Mouse (Mus musculus) neural tube, embryonic 12.5 days (tissue): ENCODE measurements around the gene Pdyn. TPM values are rescaled to one million over a fixed set of nuclear protein-coding genes. Genes with fewer than 3 reads are reported as not detected.
A peak's percentile ranks its signal among the peaks of the same experiment; 100 is the strongest.

Experiments used
- ATAC-seq: fragments of 200-750 bp; cut with Nextera tagmentation; 2 replicates; pipeline ENCODE4 v1.8.0; 2017; ENCODE audit warnings: low read depth, mild to moderate bottlenecking, moderate TSS enrichment, moderate library complexity; ENCODE audit not compliant: low FRiP score
- H3K27ac ChIP-seq: fragments of 300-500 bp; sonication (generic); 2 replicates; pipeline ENCODE4 v1.5.1; 2016
- H3K27me3 ChIP-seq: fragments of 300-500 bp; sonication (generic); replicated peaks from 2 replicates; pipeline ENCODE4 v1.6.1; 2016; ENCODE audit warnings: mild to moderate bottlenecking
- H3K36me3 ChIP-seq: fragments of 300-500 bp; sonication (generic); 2 replicates; pipeline ENCODE4 v1.6.1; 2016; ENCODE audit warnings: mild to moderate bottlenecking
- H3K4me1 ChIP-seq: fragments of 300-500 bp; sonication (generic); 2 replicates; pipeline ENCODE4 v1.6.1; 2016
- H3K4me2 ChIP-seq: fragments of 300-500 bp; sonication (generic); replicated peaks from 2 replicates; pipeline ENCODE4 v1.6.1; 2016; ENCODE audit warnings: mild to moderate bottlenecking
- H3K4me3 ChIP-seq: fragments of 300-500 bp; sonication (generic); 2 replicates; pipeline ENCODE4 v1.5.1; 2016
- H3K9ac ChIP-seq: fragments of 300-500 bp; sonication (generic); 2 replicates; pipeline ENCODE4 v1.6.1; 2016; ENCODE audit warnings: mild to moderate bottlenecking
- H3K9me3 ChIP-seq: fragments of 300-500 bp; sonication (generic); 2 replicates; pipeline ENCODE4 v1.6.1; 2016; ENCODE audit warnings: mild to moderate bottlenecking
- WGBS: fragments of 180-500 bp; shearing (Covaris S2); methylation state at CpG from one replicate; pipeline ENCODE4 v1.1.7; 2016; 5-methylcytosine and 5-hydroxymethylcytosine counted together
- polyA plus RNA-seq: library from polyadenylated mRNA; unstranded; fragments of >200 nt; fragmentation: Nextera tagmentation; extraction: Ambion mirVana; gene quantifications from 2 replicates; pipeline ENCODE4 v1.2.1, GENCODE M21; 2016

Pdyn gene
- polyA plus RNA-seq, 1 experiment from 2014 or later = 10.6 TPM

GRCm38 (mm10) chr2:129686908-129687307 lies 12.7 kb downstream of the Pdyn start:
- no peaks in the 10 kb centered on the region for H3K4me1 ChIP-seq
- no peak overlapping the region for H3K4me2 ChIP-seq
- no peak overlapping the region for H3K9ac ChIP-seq
- no peaks in the 10 kb centered on the region for H3K9me3 ChIP-seq
- H3K27ac ChIP-seq = no peak overlapping the region
- ATAC-seq = no peak
- H3K36me3 ChIP-seq = no peaks in the 10 kb centered on the region
- no peaks in the 10 kb centered on the region for H3K27me3 ChIP-seq
- WGBS = 63% methylated on average over 10 of the region's 10 CpGs
- H3K4me3 ChIP-seq = no peak overlapping the region

- WGBS = 80% methylated on average over 4 of the region's 4 CpGs
These were observed 15.6 kb downstream of the Pdyn start for GRCm38 (mm10) chr2:129684014-129684413.

GRCm38 (mm10) chr2:129680236-129680635 lies 19.4 kb downstream of the Pdyn start:
- Histone ChIP-seq H3K4me3 (no peak overlapping the region), H3K27ac (no peak overlapping the region), H3K4me2 (no peak overlapping the region), H3K27me3 (no peaks in the 10 kb centered on the region), H3K9ac (no peak overlapping the region), H3K4me1 (no peaks in the 10 kb centered on the region), H3K36me3 (no peaks in the 10 kb centered on the region), H3K9me3 (no peaks in the 10 kb centered on the region)
- 83% methylated on average over 3 of the region's 3 CpGs for WGBS
- no peak for ATAC-seq

More at GRCm38 (mm10) chr2:129684014-129684413, 15.6 kb downstream of the Pdyn start:
- Histone ChIP-seq H3K9ac (no peak overlapping the region), H3K4me3 (no peak overlapping the region), H3K27ac (no peak overlapping the region), H3K36me3 (no peaks in the 10 kb centered on the region), H3K4me1 (no peaks in the 10 kb centered on the region), H3K4me2 (no peak overlapping the region), H3K27me3 (no peaks in the 10 kb centered on the region), H3K9me3 (no peaks in the 10 kb centered on the region)
- ATAC-seq = no peak

- H3K36me3 ChIP-seq = no peaks in the 10 kb centered on the region
- no peak for ATAC-seq
- H3K9ac ChIP-seq = no peak overlapping the region
- H3K4me2 ChIP-seq = no peak overlapping the region
- H3K4me3 ChIP-seq = no peak overlapping the region
- H3K4me1 ChIP-seq = no peaks in the 10 kb centered on the region
- no peaks in the 10 kb centered on the region for H3K9me3 ChIP-seq
- no peak overlapping the region for H3K27ac ChIP-seq
- no peaks in the 10 kb centered on the region for H3K27me3 ChIP-seq
- WGBS = 82% methylated on average over 5 of the region's 5 CpGs
These were observed 20.6 kb downstream of the Pdyn start for GRCm38 (mm10) chr2:129679066-129679465.

- no peaks in the 10 kb centered on the region for H3K36me3 ChIP-seq
- no peak overlapping the region for H3K4me3 ChIP-seq
- H3K27me3 ChIP-seq = no peaks in the 10 kb centered on the region
- no peaks in the 10 kb centered on the region for H3K4me1 ChIP-seq
- ATAC-seq = no peak
- H3K9me3 ChIP-seq = no peaks in the 10 kb centered on the region
- H3K9ac ChIP-seq = no peak overlapping the region
- WGBS = 35% methylated on average over 2 of the region's 2 CpGs
- no peak overlapping the region for H3K4me2 ChIP-seq
- no peak overlapping the region for H3K27ac ChIP-seq
These were observed 22.0 kb downstream of the Pdyn start for GRCm38 (mm10) chr2:129677664-129678063.

- Histone ChIP-seq H3K4me3 (no peak overlapping the region), H3K27me3 (no peaks in the 10 kb centered on the region), H3K4me2 (no peak overlapping the region), H3K27ac (no peak overlapping the region), H3K4me1 (no peaks in the 10 kb centered on the region), H3K9ac (no peak overlapping the region), H3K9me3 (no peaks in the 10 kb centered on the region), H3K36me3 (no peaks in the 10 kb centered on the region)
- 0 out of 2 replicates have a peak, but pooled peaks have one; percentile 44 for ATAC-seq
- 35% methylated on average over 13 of the region's 13 CpGs for WGBS
These were observed 24.6 kb downstream of the Pdyn start for GRCm38 (mm10) chr2:129674935-129675634.

- no peak overlapping the region for H3K27ac ChIP-seq
- no peak overlapping the region for H3K4me3 ChIP-seq
- no peak overlapping the region for H3K4me2 ChIP-seq
- WGBS = 78% methylated on average over 4 of the region's 4 CpGs
- H3K4me1 ChIP-seq = no peaks in the 10 kb centered on the region
- no peaks in the 10 kb centered on the region for H3K36me3 ChIP-seq
- no peaks in the 10 kb centered on the region for H3K27me3 ChIP-seq
- ATAC-seq = no peak
- no peak overlapping the region for H3K9ac ChIP-seq
- no peaks in the 10 kb centered on the region for H3K9me3 ChIP-seq
These were observed 27.7 kb downstream of the Pdyn start for GRCm38 (mm10) chr2:129671911-129672310.

GRCm38 (mm10) chr2:129662484-129662883 lies 37.2 kb downstream of the Pdyn start:
- no peak for ATAC-seq
- no peak overlapping the region for H3K4me3 ChIP-seq
- 89% methylated on average over 4 of the region's 4 CpGs for WGBS

GRCm38 (mm10) chr2:129660020-129660419 lies 39.6 kb downstream of the Pdyn start:
- 71% methylated on average over 6 of the region's 6 CpGs for WGBS
- H3K27me3 ChIP-seq = no peaks in the 10 kb centered on the region
- no peak overlapping the region for H3K27ac ChIP-seq
- H3K4me2 ChIP-seq = no peak overlapping the region
- H3K4me3 ChIP-seq = no peak overlapping the region
- no peak for ATAC-seq
- H3K36me3 ChIP-seq = no peaks in the 10 kb centered on the region
- no peaks in the 10 kb centered on the region for H3K4me1 ChIP-seq
- no peaks in the 10 kb centered on the region for H3K9me3 ChIP-seq
- no peak overlapping the region for H3K9ac ChIP-seq

More at GRCm38 (mm10) chr2:129662484-129662883, 37.2 kb downstream of the Pdyn start:
- no peaks in the 10 kb centered on the region for H3K9me3 ChIP-seq
- H3K36me3 ChIP-seq = no peaks in the 10 kb centered on the region
- no peak overlapping the region for H3K27ac ChIP-seq
- no peak overlapping the region for H3K9ac ChIP-seq
- no peak overlapping the region for H3K4me2 ChIP-seq
- no peaks in the 10 kb centered on the region for H3K27me3 ChIP-seq
- H3K4me1 ChIP-seq = no peaks in the 10 kb centered on the region

GRCm38 (mm10) chr2:129658796-129659195 lies 40.8 kb downstream of the Pdyn start:
- no peak overlapping the region for H3K4me2 ChIP-seq
- no peaks in the 10 kb centered on the region for H3K9me3 ChIP-seq
- no peak for ATAC-seq
- no peak overlapping the region for H3K4me3 ChIP-seq
- no peaks in the 10 kb centered on the region for H3K36me3 ChIP-seq
- H3K4me1 ChIP-seq = no peaks in the 10 kb centered on the region
- H3K9ac ChIP-seq = no peak overlapping the region
- no peak overlapping the region for H3K27ac ChIP-seq
- no peaks in the 10 kb centered on the region for H3K27me3 ChIP-seq
- 91% methylated on average over 4 of the region's 4 CpGs for WGBS

GRCm38 (mm10) chr2:129655033-129655432 lies 44.6 kb downstream of the Pdyn start:
- Histone ChIP-seq H3K9ac (no peak overlapping the region), H3K27me3 (no peaks in the 10 kb centered on the region), H3K9me3 (no peaks in the 10 kb centered on the region), H3K36me3 (no peaks in the 10 kb centered on the region), H3K4me1 (no peaks in the 10 kb centered on the region), H3K27ac (no peak overlapping the region), H3K4me2 (no peak overlapping the region), H3K4me3 (no peak overlapping the region)
- ATAC-seq = no peak
- 92% methylated on average over 4 of the region's 4 CpGs for WGBS

GRCm38 (mm10) chr2:129654233-129654950 lies 45.3 kb downstream of the Pdyn start:
- H3K4me3 ChIP-seq = no peak overlapping the region
- H3K4me2 ChIP-seq = no peak overlapping the region
- ATAC-seq = no peak
- H3K4me1 ChIP-seq = no peaks in the 10 kb centered on the region
- no peaks in the 10 kb centered on the region for H3K36me3 ChIP-seq
- 88% methylated on average over 4 of the region's 4 CpGs for WGBS
- H3K9me3 ChIP-seq = no peaks in the 10 kb centered on the region
- no peak overlapping the region for H3K9ac ChIP-seq
- H3K27me3 ChIP-seq = no peaks in the 10 kb centered on the region
- no peak overlapping the region for H3K27ac ChIP-seq
